Mouse (Mus musculus) lung, embryonic 16.5 days (tissue): ENCODE results near the gene Folr2. TPM values are rescaled to one million over a fixed set of nuclear protein-coding genes. Genes with fewer than 3 reads are reported as not detected.

Experiments
- ATAC-seq: fragments of 200-750 bp; cut with Nextera tagmentation; 2 replicates; pipeline ENCODE4 v1.8.0; 2017; ENCODE audit warnings: low read depth, mild to moderate bottlenecking, moderate library complexity
- H3K27ac ChIP-seq: fragments of 300-500 bp; sonication (generic); 2 replicates; pipeline ENCODE4 v1.5.1; 2014; ENCODE audit warnings: mild to moderate bottlenecking, control low read depth, low read length
- H3K27me3 ChIP-seq: fragments of 300-500 bp; sonication (generic); 2 replicates; pipeline ENCODE4 v1.6.1; 2014; ENCODE audit warnings: low read depth, low read length, mixed read lengths; ENCODE audit not compliant: control insufficient read depth, insufficient read depth
- H3K36me3 ChIP-seq: fragments of 300-500 bp; sonication (generic); 2 replicates; pipeline ENCODE4 v1.6.1; 2014; ENCODE audit warnings: low read length; ENCODE audit not compliant: control insufficient read depth, insufficient read depth
- H3K4me1 ChIP-seq: fragments of 300-500 bp; sonication (generic); replicated peaks from 2 replicates; pipeline ENCODE4 v1.6.1; 2014; ENCODE audit warnings: low read length, mixed read lengths; ENCODE audit not compliant: control insufficient read depth, insufficient read depth
- H3K4me2 ChIP-seq: fragments of 300-500 bp; sonication (generic); 2 replicates; pipeline ENCODE4 v1.6.1; 2014; ENCODE audit warnings: low read depth, low read length, control low read depth
- H3K4me3 ChIP-seq: fragments of 300-500 bp; sonication (generic); 2 replicates; pipeline ENCODE4 v1.5.1; 2014; ENCODE audit warnings: mild to moderate bottlenecking, low read length, control low read depth
- H3K9ac ChIP-seq: fragments of 300-500 bp; sonication (generic); 2 replicates; pipeline ENCODE4 v1.6.1; 2014; ENCODE audit warnings: low read length, control low read depth
- H3K9me3 ChIP-seq: fragments of 300-500 bp; sonication (generic); 2 replicates; pipeline ENCODE4 v1.6.1; 2016; ENCODE audit warnings: low read length; ENCODE audit not compliant: control insufficient read depth
- WGBS: fragments of 180-500 bp; shearing (Covaris S2); extraction: QIAGEN DNeasy Blood & Tissue Kit; methylation state at CpG from one replicate; pipeline ENCODE4 v1.1.7; 2014; 5-methylcytosine and 5-hydroxymethylcytosine counted together
- polyA plus RNA-seq: library from polyadenylated mRNA; unstranded; fragments of >200 nt; fragmentation: Nextera tagmentation; extraction: Ambion mirVana; gene quantifications from 2 replicates; pipeline ENCODE4 v1.2.1, GENCODE M21; 2015

Folr2 gene
- polyA plus RNA-seq, 1 experiment from 2014 or later = 1.5 TPM

DNA sequence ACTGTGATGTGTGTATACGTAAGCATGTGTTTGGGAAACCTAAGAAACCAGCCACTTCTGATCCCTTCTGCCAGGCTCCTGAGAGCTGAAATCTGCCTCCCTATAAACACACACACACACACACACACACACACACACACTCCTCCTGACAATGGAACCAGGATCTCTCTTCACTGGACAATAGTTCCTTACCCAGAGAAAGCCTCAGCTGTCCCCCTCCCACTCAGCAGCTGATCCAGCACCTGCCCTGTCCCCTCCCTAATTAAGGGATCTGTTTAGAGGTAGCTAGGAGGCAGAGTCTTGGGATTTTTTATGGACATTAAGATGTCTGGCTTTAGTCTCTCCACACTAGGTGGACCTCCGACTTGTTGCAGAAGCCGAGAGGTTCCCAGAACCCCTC lies 22.1 kb downstream of the Folr2 start:
- Histone ChIP-seq H3K4me3 (peak overlapping the region; percentile 89), H3K4me1 (peaks cover 29% of the 10 kb centered on the region), H3K27me3 (no peaks in the 10 kb centered on the region), H3K27ac (no peak overlapping the region; the same call in 1 of the 2 replicates), H3K9me3 (no peaks in the 10 kb centered on the region), H3K36me3 (peaks cover 37% of the 10 kb centered on the region), H3K4me2 (peak overlapping the region; percentile 80), H3K9ac (peak overlapping the region; percentile 34)
- ATAC-seq = no peak
- 44% methylated on average over 3 of the region's 3 CpGs for WGBS

DNA sequence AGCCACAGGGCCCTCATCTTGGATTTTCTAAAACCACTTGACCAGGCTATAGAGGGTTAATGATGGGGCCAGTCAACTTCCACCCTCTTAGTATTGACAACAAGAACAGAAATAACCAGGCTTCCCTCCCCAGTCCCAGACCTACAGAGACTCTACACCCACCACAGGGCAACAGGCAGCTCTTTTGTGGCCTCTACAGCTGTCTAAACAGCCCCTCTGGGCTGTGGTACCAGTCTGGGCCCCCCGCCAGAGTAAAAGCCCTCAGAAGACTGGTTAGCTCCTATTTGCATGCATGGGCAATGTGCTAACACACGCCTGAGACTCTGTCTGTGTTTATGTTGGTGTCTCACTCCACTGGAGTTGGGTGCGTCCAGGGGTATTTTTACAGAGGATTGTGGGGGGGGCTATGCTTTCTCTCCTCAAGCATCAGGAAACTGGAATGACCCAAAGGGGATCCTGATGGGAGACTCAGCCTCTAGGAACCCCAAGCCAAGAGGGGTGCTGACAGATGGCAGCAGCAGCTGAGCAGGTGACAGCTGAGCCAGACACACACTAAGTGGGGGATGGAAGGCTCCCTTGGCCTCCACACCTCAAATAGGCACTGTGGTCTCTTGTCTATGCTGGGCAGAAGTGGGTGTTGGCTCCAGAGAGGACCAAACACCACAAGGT lies 22.9 kb downstream of the Folr2 start:
- Histone ChIP-seq H3K27me3 (no peaks in the 10 kb centered on the region), H3K4me3 (no peak overlapping the region), H3K4me2 (no peak overlapping the region), H3K36me3 (peaks cover 44% of the 10 kb centered on the region), H3K27ac (no peak overlapping the region), H3K9ac (no peak overlapping the region), H3K4me1 (peaks cover 29% of the 10 kb centered on the region), H3K9me3 (no peaks in the 10 kb centered on the region)
- ATAC-seq = no peak
- WGBS = 52% methylated on average over 3 of the region's 3 CpGs

DNA sequence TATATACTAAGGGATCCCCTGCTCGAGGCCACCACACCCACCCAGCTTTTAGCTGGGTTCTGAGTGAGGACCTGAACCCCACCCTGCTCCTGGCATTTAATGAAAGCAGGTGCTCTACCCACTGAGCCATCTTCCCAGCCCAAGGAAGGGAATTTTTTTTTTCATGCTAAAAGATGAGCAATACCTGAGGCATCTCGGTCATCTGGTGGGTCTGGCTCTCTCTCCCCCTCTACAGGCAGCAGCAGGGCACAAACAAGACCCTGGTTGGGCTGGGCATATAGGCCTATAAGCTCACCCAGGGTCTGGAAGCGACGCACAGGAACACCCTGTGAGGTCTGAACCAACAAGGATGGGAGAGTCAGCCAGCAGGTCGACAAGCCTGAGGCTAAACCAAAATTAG lies 23.6 kb downstream of the Folr2 start:
- H3K4me2 ChIP-seq = no peak overlapping the region
- H3K36me3 ChIP-seq = peaks cover 51% of the 10 kb centered on the region
- no peak overlapping the region for H3K9ac ChIP-seq
- no peak overlapping the region for H3K4me3 ChIP-seq
- no peak overlapping the region for H3K27ac ChIP-seq
- no peak for ATAC-seq
- H3K4me1 ChIP-seq = peaks cover 22% of the 10 kb centered on the region
- H3K27me3 ChIP-seq = no peaks in the 10 kb centered on the region
- 66% methylated on average over 5 of the region's 5 CpGs for WGBS
- H3K9me3 ChIP-seq = no peaks in the 10 kb centered on the region

GRCm38 (mm10) chr7:101832372-101832771 lies 24.6 kb downstream of the Folr2 start:
- Histone ChIP-seq H3K27me3 (no peaks in the 10 kb centered on the region), H3K4me2 (no peak overlapping the region), H3K9ac (no peak overlapping the region), H3K4me3 (no peak overlapping the region), H3K4me1 (peaks cover 21% of the 10 kb centered on the region), H3K36me3 (peaks cover 59% of the 10 kb centered on the region), H3K9me3 (no peaks in the 10 kb centered on the region), H3K27ac (no peak overlapping the region)
- no peak for ATAC-seq
- 88% methylated on average over 4 of the region's 4 CpGs for WGBS

DNA sequence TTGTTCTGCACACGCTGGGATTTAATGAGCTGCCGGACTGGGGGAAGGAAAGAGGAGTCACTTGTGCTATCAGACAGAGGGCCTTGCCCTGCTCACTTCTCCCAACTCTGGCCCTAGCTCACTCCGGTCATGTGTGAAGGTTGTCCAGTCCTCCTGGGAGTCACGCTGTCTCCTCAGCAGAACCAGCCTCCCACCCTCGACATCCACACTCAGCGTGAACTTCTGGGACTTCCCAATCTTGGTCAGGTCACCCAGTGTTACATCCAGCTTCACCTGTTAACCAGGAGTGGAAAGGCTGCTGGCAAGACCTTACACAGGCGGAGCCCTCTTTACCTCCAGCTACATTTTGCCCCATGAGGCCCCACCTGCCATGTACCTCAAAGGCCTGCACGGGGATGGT lies 25.6 kb downstream of the Folr2 start:
- Histone ChIP-seq H3K9ac (no peak overlapping the region), H3K4me3 (no peak overlapping the region), H3K4me2 (no peak overlapping the region), H3K27me3 (no peaks in the 10 kb centered on the region), H3K4me1 (peaks cover 21% of the 10 kb centered on the region), H3K27ac (no peak overlapping the region), H3K36me3 (peaks cover 68% of the 10 kb centered on the region), H3K9me3 (no peaks in the 10 kb centered on the region)
- WGBS = 92% methylated on average over 8 of the region's 8 CpGs
- ATAC-seq = no peak

DNA sequence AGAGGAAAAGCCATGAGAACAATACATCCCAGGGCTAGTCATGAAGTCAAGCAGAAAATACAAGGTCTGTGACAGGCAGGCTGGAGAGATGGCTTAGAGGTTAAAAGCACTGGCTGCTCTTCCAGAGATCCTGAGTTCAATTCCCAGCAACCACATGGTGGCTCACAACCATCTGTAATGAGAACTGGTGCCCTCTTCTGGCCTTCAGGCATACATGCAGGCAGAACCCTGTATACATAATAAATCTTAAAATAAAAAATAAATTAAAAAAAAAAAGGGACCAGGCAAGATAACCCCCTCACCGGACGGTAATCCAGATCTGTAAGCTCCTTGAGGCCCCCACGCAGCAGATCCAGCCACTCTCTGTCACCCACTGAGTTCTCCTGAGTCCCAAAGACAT lies 26.6 kb downstream of the Folr2 start:
- Histone ChIP-seq H3K4me3 (no peak overlapping the region), H3K9me3 (no peaks in the 10 kb centered on the region), H3K4me2 (no peak overlapping the region), H3K4me1 (peaks cover 13% of the 10 kb centered on the region), H3K9ac (no peak overlapping the region), H3K36me3 (peaks cover 79% of the 10 kb centered on the region), H3K27me3 (no peaks in the 10 kb centered on the region), H3K27ac (no peak overlapping the region)
- no peak for ATAC-seq
- 95% methylated on average over 3 of the region's 3 CpGs for WGBS

DNA sequence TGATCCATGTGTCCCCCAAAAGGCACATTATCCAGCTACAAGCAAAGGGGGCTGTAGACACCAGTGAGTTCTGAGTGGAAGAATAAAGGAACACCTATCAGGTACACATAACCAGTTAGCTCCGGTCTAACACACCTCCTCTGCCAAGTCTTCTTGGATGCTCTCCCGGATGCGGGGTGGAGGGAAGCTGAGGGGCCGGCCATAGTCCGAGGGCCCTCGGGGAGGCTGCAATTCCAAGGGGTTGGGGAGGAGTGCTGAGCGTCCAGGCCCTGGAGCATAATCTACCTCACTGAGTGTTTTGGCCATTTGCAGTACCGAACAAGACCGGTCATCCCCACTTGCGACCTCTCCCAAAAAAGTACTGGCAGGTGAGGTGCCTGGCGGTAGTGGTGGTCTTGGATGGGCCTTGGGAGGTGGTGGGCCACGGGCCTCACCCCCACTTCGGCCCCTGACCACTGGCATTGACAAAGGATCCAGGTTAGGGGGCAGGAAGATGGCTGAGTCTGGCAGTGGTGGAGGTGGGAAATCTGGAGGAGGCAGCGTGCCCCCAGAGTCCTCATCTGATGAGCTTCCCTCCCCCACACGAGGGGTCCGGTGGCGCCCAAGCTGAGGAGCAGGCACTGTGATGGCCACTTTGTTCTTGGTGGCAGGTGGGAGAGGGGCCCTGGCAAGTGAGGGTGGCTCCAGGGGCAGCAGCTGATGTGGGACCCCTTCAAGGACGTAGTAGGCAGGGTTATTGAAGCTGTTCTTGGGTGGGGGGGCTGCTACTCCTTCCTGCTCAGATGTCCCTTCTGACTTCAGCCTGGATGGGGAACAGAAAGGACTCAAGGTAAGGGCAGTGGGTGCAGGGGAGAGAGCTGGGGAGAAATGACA lies 33.0 kb downstream of the Folr2 start:
- peaks cover 26% of the 10 kb centered on the region for H3K27me3 ChIP-seq
- no peak overlapping the region for H3K4me3 ChIP-seq
- no peak for ATAC-seq
- WGBS = 76% methylated on average over 18 of the region's 18 CpGs
- H3K36me3 ChIP-seq = peaks cover 45% of the 10 kb centered on the region
- H3K4me2 ChIP-seq = no peak overlapping the region
- no peaks in the 10 kb centered on the region for H3K9me3 ChIP-seq
- peaks cover 11% of the 10 kb centered on the region for H3K4me1 ChIP-seq
- 0 out of 2 replicates have a peak overlapping the region, but pooled peaks have one; percentile 13 for H3K27ac ChIP-seq
- H3K9ac ChIP-seq = 0 out of 2 replicates have a peak overlapping the region, but pooled peaks have one; percentile 8

DNA sequence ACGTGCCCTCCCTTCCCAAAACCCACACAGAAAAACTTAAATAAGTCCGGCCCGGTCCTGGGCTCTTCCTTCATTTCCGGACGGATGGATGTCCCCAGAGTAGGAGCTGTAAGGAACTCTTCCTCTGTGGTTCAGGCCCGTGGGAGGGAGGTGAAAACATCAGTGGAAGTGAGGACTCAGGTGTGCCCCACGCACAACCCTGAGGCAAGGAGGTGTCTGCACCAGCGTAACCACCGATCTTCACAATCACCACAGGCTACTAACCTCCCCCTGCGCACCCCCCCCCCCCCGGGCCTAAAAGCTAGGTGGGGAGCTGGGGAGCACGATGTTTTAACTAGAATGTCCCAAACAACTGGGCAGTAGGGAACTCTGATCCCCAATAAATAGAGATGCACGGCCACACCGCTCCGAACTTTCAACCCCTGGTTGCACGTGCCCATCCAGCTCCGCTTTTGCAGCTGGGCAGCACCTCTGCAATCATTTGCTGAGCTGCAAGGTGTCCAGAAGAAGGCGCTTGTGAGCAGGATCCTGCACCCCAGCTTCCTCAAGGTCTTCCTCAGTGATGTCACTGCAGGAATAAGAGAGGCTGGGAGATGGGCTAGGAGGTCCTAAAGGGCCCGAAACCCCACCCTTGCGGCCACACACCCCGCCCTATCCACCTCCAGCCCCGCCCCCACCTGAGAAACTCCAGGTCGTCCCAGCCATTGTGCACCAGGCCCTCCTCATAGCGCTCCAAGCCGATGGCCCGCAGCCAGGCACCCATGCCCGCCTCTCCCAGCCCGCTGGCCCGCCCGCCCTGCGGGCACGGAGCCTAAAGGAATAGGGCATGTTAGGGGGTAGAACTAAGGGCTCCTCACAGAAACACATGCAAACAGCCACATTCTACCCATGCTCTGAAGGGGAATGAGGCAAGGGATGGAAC lies 33.9 kb downstream of the Folr2 start:
- Histone ChIP-seq H3K27me3 (peaks cover 35% of the 10 kb centered on the region), H3K9me3 (no peaks in the 10 kb centered on the region), H3K9ac (no peak overlapping the region), H3K4me3 (no peak overlapping the region), H3K4me2 (peak overlapping the region; percentile 79), H3K27ac (peak overlapping the region; percentile 87; the same call in 1 of the 2 replicates), H3K4me1 (peaks cover 15% of the 10 kb centered on the region), H3K36me3 (peaks cover 36% of the 10 kb centered on the region)
- WGBS = 41% methylated on average over 32 of the region's 32 CpGs
- peak; percentile 18; the same call in 1 of the 2 replicates for ATAC-seq
